Mouse (Mus musculus) G1E-ER4 (cell line): ENCODE measurements around the gene Fdxacb1. TPM values are rescaled to one million over a fixed set of nuclear protein-coding genes. Genes with fewer than 3 reads are reported as not detected.

Source experiments
- GATA1 ChIP-seq: IDR thresholded peaks from one replicate; pipeline ENCODE4 v1.8.0; 2012; ENCODE audit warnings: low read length, inconsistent platforms
- polyA plus RNA-seq: library from polyadenylated mRNA; stranded (reverse); fragments of >175 nt; gene quantifications from 2 replicates; pipeline ENCODE4 v1.2.3, GENCODE M21; 2012

Fdxacb1 gene
- 1.9 and 2.1 TPM in 2 replicates for polyA plus RNA-seq

DNA sequence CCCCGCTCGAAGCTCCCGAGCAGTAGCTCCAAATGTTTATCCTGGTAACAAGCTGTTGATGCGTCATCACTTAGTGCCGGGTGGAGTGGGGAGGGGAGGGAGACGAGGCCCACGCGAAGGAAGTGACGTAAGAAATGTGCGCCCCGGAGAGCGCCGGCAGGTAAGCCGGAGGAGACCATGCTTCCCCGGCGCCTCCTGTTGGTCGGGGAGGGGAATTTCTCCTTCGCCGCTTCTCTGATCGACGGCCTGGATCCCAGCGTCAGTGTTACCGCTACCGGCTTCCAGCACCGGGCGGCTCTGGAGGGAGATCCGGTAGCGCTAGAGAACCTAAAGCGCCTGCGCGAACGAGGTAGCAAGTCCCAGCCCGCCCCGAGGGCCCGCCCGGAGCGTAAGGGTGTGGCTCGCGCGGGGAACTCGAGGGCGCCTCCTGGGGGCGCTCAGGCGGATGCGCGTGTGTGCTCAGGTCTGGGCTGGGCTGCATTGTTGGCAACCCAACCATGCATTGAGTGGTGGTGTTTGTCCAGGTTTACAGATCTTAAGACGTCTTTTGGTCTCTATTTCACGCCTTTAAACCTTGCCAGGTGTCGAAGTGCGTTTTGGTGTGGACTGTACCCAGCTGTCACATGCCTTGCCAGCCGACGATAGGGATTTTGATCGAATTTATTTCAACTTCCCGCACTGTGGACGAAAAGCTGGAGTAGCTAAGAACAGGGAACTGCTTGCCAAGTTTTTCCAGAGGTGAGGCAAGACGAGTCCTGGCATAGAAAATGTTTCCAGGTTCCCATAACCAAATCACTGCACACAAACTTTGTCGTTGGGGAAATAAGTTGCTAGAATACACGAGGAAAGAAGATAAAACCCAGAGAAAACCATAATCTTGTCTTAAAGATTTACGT is at the start of gene Fdxacb1:
Gene Fdxacb1, plus strand, starts transcription at position 130 of the 896 bp plus-strand sequence.
- TF ChIP-seq GATA1: no peak

DNA sequence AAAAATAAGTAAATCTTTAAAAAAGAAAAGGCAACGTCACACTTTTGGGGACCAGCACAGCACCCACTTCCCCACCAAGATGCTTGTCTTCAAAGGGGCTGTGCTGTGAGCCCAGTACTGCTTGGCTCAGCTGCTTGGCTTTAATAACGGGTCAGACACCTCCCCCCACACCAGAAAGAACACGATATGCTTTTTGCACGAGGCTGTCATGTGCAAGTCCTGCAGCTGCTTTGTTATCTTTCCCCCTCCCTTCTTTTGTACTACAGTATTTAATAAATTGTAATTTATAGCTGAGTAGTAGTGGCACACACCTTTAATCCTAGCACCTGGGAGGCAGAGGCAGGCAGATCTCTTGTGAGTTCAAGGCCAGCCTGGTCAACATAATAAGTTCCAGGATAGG is 49.2 kb upstream of the Fdxacb1 start:
- TF ChIP-seq GATA1: no peak

DNA sequence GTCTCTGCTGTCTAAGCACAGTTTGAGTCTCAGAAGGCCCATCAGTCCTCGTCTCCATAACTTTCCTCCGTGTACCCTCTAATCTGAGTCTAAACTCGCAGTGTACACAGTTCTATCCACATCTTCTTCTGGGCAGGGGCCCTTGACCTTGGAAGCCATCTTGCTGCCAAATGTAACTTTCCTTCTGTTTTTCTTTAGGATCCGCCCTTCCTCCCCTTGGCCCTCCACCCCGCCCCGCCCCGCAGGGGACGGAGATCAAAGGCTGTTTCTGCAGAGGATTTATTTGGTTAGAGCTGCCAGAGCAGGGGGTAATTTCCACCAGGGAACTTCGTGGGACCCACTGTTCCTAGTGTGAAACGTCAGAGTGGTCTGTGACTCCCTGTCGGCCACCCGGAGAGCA is 47.0 kb upstream of the Fdxacb1 start:
- no peak for TF ChIP-seq GATA1

DNA sequence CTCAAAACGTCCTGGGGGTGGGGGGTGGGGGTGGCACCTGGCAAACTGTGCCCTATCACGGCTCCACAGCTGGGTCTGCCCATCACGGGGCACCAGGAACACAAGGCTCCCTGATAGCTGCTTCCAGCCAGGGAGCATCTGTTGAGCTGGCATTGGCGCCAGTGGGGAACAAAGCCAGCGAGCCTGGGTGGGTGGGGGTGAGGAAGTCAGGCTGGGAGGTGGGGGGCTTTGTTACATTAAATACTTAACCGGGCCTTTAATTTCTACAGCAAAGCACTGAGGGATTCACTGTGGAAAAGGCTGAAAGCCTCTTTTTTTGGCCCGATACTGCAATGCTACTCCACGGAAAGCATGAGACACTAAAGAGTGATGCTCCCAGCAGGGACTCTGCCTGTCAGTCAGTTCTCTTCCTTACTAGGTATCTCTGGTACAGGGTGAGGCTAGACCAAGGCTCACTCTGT is 45.6 kb upstream of the Fdxacb1 start:
- no peak for TF ChIP-seq GATA1

GRCm38 (mm10) chr9:50723406-50723805 is 44.6 kb upstream of the Fdxacb1 start:
- no peak for TF ChIP-seq GATA1

DNA sequence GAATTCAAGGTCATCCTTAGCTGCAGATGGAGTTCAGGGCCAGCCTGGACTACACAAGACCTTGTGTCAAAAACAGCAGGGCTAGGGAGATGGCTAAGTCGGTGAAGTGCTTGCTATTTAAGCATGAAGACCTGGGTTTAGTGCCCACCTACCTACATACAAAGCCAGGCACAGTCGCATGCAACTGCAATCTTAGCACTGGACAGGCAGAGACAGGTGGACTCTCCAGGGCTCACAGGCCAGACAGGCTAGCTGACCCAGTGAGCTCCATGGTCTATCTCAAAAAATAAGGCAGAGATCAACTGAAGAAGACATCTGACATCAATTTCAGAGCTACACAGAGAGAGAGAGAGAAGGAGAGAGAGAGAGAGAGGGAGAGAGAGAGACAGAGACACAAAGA is 43.9 kb upstream of the Fdxacb1 start:
- no peak for TF ChIP-seq GATA1

- no peak for TF ChIP-seq GATA1
Observed at GRCm38 (mm10) chr9:50724661-50725330, 43.2 kb upstream of the Fdxacb1 start.

- TF ChIP-seq GATA1: no peak
Observed at GRCm38 (mm10) chr9:50725921-50726590, 42.0 kb upstream of the Fdxacb1 start.

GRCm38 (mm10) chr9:50727171-50727924 is 40.7 kb upstream of the Fdxacb1 start:
- TF ChIP-seq GATA1: no peak

DNA sequence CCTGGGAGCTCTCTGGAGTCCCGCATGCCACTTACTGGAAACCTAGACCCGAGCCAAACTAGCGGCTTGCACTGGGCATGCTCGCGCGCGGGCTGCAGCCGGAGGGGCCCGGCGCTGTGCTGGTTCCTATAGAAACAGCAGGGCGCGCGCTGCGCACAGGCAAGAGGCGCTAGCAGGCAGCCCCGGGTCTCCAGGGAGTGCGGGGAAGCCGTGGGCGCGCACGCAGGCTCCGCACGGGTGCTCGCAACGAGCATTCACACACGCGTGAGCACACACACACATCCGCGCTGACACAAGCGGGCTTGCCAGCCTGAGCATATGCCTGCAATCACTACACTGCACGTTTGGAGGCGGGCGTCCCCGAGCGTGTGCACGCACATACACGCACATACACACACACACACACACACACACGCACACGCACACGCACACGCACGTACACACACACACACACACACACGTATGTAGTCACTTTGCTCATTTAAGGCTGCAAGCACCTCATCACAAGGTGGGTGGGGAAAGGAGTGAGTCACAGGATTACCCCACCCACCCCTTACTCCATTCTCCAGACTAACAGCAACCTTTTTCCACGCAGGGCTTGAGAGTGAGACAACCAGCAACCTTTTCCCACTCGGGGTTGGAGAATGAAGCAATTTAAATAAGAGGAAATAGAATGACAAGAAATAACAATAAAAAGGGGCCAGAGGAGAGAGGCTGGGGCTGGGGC is 39.9 kb upstream of the Fdxacb1 start:
- TF ChIP-seq GATA1: no peak

DNA sequence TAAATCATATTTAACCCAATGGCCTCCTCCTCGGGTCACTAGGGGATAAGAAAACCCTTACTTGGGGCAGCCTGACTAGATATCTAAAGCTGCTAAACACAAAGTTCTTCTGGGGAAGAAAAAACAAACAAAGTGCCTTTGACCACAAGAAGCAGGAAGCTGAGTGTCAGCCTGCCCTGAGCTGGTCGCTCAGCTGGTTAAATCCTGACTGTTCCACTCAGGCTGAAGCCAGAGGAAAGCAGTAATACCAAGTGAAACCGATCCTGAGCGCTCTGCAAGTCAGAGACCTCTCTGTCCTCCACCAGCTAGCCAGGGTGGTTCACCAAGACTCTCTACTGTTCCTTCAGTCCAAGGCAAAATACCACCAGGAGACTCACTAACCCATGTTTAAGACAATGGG is 38.4 kb upstream of the Fdxacb1 start:
- no peak for TF ChIP-seq GATA1

GRCm38 (mm10) chr9:50732560-50732959 is 35.5 kb upstream of the Fdxacb1 start:
- TF ChIP-seq GATA1: no peak

DNA sequence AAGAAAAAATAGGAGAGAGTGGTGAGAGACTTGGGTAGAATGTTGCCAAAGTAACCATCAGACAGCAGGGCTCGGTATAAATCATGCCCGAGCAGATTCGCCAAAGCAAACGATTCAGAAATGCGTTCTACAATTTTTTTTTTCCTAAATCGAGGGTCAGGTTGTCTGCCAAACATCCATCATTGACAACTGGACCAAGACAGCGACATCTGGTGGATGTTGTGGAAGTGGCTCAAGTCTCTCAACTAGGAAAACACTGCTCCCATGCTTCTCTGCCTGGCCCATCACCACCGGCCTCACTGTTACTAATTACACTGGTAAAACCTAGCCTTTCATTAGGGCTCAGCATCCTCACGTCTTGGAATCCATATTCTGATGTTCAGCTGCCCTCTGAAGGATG is 33.0 kb upstream of the Fdxacb1 start:
- TF ChIP-seq GATA1: no peak
